Mouse (Mus musculus): ENCODE data around the gene Ccdc189. TPM values are rescaled to one million over a fixed set of nuclear protein-coding genes. Genes with fewer than 3 reads are reported as not detected.

Ccdc189 gene
- polyA plus RNA-seq, 1 experiment from 2014 or later = 3.5 TPM

DNA sequence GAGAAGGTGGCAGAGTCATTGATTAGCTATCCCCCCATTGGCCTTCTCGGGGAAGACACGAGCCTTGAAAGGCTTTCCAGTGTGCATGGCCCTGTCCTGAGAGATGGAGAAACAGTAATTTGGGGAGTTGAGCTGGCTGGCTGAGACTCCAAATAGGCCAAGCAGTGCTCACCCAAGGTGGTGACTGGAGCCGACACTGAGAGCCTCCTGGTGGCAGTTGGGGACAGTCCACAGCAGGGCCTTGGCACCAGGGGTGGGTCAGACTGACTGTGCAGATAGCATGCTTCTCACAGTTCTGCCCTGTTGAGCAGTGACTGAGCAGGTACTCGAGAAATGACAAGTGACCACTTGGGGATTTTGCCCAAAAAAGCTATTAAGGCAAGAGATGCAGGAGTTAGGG lies 13.3 kb upstream of the Ccdc189 start:
- Histone ChIP-seq H3K27me3 (ENCODE audit: control insufficient read depth, insufficient read depth, low read length) (no peaks in the 10 kb centered on the region), H3K4me2 (replicated peaks; ENCODE audit: low read depth) (no peak overlapping the region)

DNA sequence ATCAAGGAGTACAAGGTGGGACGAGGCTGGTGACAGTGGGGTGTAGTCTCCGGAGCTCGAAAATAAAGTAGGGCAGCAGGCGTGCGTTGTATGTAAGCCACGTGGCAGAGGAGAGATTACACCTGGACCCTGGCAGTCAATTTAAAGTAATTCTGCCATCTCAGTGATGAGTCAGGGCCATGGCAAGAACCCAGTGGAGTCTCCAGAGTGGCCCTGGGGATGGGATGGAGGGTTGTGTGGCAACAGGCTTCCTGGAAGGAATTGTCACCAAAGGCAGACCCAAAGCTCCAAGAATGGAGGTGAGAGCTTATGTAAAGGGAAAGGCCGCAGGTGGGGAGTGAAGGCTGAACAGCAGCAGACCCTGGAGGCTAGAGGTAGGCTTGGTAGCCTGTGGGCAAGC lies 12.2 kb upstream of the Ccdc189 start:
- Histone ChIP-seq H3K9ac (ENCODE audit: low read length) (no peak overlapping the region), H3K36me3 (ENCODE audit: control insufficient read depth, insufficient read depth, low read length) (peaks cover 30% of the 10 kb centered on the region), H3K27ac (replicated peaks) (no peak overlapping the region), H3K4me1 (replicated peaks; ENCODE audit: control insufficient read depth, insufficient read depth) (no peaks in the 10 kb centered on the region), H3K27me3 (ENCODE audit: control insufficient read depth, insufficient read depth, low read length) (no peaks in the 10 kb centered on the region), H3K9me3 (ENCODE audit: control insufficient read depth, low read length) (no peaks in the 10 kb centered on the region), H3K4me2 (replicated peaks; ENCODE audit: low read depth) (no peak overlapping the region), H3K4me3 (ENCODE audit: low read depth, low read length) (no peak overlapping the region)
- WGBS = 92% methylated on average over 7 of the region's 7 CpGs
- no peak for TF ChIP-seq CTCF (IDR thresholded peaks at IDR 0.05; ENCODE audit: low read depth)
- TF ChIP-seq EP300 (optimal IDR thresholded peaks at IDR 0.05) = no peak
- ATAC-seq (ENCODE audit: low FRiP score, low TSS enrichment) = no peak
- DNase-seq (ENCODE audit: low spot score) = no peak

More for the DNA sequence above, 13.3 kb upstream of the Ccdc189 start:
- Histone ChIP-seq H3K36me3 (ENCODE audit: control insufficient read depth, insufficient read depth, low read length) (peaks cover 22% of the 10 kb centered on the region), H3K27ac (replicated peaks) (no peak overlapping the region), H3K9me3 (ENCODE audit: control insufficient read depth, low read length) (no peaks in the 10 kb centered on the region), H3K4me1 (replicated peaks; ENCODE audit: control insufficient read depth, insufficient read depth) (no peaks in the 10 kb centered on the region), H3K9ac (ENCODE audit: low read length) (no peak overlapping the region), H3K4me3 (ENCODE audit: low read depth, low read length) (no peak overlapping the region)
- 84% methylated on average over 4 of the region's 4 CpGs for WGBS
- ATAC-seq (ENCODE audit: low FRiP score, low TSS enrichment) (no peak), DNase-seq (ENCODE audit: low spot score) (no peak)
- TF ChIP-seq EP300 (optimal IDR thresholded peaks at IDR 0.05) (no peak), CTCF (IDR thresholded peaks at IDR 0.05; ENCODE audit: low read depth) (no peak)

DNA sequence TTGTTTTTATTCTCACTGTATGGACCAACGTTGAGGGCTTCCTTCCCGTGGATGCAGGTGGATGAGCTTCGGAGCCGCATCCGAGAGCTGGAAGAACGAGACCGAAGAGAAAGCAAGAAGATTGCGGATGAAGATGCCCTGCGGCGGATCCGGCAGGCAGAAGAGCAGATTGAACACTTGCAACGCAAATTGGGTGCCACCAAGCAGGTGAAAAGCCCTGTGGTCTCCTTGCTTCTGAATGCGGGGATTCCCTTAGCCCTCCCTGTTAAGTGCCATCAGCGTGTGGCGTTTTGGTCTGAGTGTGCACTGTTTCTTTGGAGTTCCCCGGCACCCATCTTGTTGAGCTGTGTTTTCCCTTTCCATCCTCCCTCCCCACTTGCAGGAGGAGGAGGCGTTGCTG lies 8.4 kb upstream of the Ccdc189 start:
- no peak for DNase-seq (ENCODE audit: low spot score)
- Histone ChIP-seq H3K4me1 (replicated peaks; ENCODE audit: control insufficient read depth, insufficient read depth) (no peaks in the 10 kb centered on the region), H3K9me3 (ENCODE audit: control insufficient read depth, low read length) (no peaks in the 10 kb centered on the region), H3K36me3 (ENCODE audit: control insufficient read depth, insufficient read depth, low read length) (peaks cover 59% of the 10 kb centered on the region), H3K4me3 (ENCODE audit: low read depth, low read length) (no peak overlapping the region), H3K27me3 (ENCODE audit: control insufficient read depth, insufficient read depth, low read length) (no peaks in the 10 kb centered on the region), H3K4me2 (replicated peaks; ENCODE audit: low read depth) (no peak overlapping the region), H3K27ac (replicated peaks) (no peak overlapping the region), H3K9ac (ENCODE audit: low read length) (no peak overlapping the region)
- 94% methylated on average over 17 of the region's 17 CpGs for WGBS
- ATAC-seq (ENCODE audit: low FRiP score, low TSS enrichment) = no peak
- TF ChIP-seq EP300 (optimal IDR thresholded peaks at IDR 0.05) = no peak
- no peak for TF ChIP-seq CTCF (IDR thresholded peaks at IDR 0.05; ENCODE audit: low read depth)

DNA sequence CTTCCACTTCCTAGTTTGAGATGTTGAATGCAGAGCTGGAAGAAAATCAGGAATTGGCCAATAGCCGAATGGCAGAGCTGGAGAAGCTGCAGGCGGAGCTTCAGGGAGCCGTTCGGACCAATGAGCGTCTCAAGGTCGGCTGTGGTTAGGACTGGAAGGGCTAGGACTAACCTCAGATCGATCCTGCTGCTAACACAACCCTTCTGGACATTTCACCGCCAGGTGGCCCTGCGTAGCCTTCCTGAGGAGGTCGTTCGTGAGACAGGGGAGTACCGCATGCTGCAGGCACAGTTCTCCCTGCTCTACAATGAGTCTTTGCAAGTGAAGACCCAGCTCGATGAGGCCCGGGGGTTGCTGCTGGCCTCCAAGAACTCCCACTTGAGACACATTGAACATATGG lies 4.2 kb upstream of the Ccdc189 start:
- H3K27ac ChIP-seq (replicated peaks) = no peak overlapping the region
- no peaks in the 10 kb centered on the region for H3K27me3 ChIP-seq (ENCODE audit: control insufficient read depth, insufficient read depth, low read length)
- H3K36me3 ChIP-seq (ENCODE audit: control insufficient read depth, insufficient read depth, low read length) = peaks cover 49% of the 10 kb centered on the region
- no peak for TF ChIP-seq EP300 (optimal IDR thresholded peaks at IDR 0.05)
- no peak for TF ChIP-seq CTCF (IDR thresholded peaks at IDR 0.05; ENCODE audit: low read depth)
- H3K4me1 ChIP-seq (replicated peaks; ENCODE audit: control insufficient read depth, insufficient read depth) = no peaks in the 10 kb centered on the region
- H3K9ac ChIP-seq (ENCODE audit: low read length) = no peak overlapping the region
- WGBS = 86% methylated on average over 14 of the region's 14 CpGs
- no peaks in the 10 kb centered on the region for H3K9me3 ChIP-seq (ENCODE audit: control insufficient read depth, low read length)
- DNase-seq (ENCODE audit: low spot score) (no peak), ATAC-seq (ENCODE audit: low FRiP score, low TSS enrichment) (no peak)
- H3K4me3 ChIP-seq (ENCODE audit: low read depth, low read length) = no peak overlapping the region
- no peak overlapping the region for H3K4me2 ChIP-seq (replicated peaks; ENCODE audit: low read depth)

DNA sequence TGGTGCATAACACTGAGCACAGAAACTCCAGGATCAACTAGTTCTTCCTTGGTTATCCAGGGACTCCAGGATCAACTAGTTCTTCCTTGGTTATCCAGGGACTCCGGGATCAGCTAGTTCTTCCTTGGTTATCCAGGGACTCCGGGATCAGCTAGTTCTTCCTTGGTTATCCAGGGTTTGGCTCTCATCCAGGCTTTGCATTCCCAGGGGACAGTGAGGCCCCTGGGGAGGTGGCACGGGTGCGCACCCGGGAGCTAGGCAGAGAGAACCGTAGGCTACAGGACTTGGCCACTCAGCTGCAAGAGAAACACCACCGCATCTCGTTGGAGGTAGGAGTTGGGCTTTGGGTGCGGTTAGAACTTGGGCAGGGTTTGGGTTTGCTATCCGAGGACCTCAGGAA lies 2.7 kb upstream of the Ccdc189 start:
- H3K9me3 ChIP-seq (ENCODE audit: control insufficient read depth, low read length) = no peaks in the 10 kb centered on the region
- no peaks in the 10 kb centered on the region for H3K27me3 ChIP-seq (ENCODE audit: control insufficient read depth, insufficient read depth, low read length)
- TF ChIP-seq CTCF (IDR thresholded peaks at IDR 0.05; ENCODE audit: low read depth) = no peak
- TF ChIP-seq EP300 (optimal IDR thresholded peaks at IDR 0.05) = no peak
- H3K9ac ChIP-seq (ENCODE audit: low read length) = no peak overlapping the region
- 81% methylated on average over 10 of the region's 10 CpGs for WGBS
- H3K4me1 ChIP-seq (replicated peaks; ENCODE audit: control insufficient read depth, insufficient read depth) = no peaks in the 10 kb centered on the region
- DNase-seq (ENCODE audit: low spot score) = no peak
- no peak overlapping the region for H3K4me3 ChIP-seq (ENCODE audit: low read depth, low read length)
- ATAC-seq (ENCODE audit: low FRiP score, low TSS enrichment) = no peak
- peaks cover 45% of the 10 kb centered on the region for H3K36me3 ChIP-seq (ENCODE audit: control insufficient read depth, insufficient read depth, low read length)
- no peak overlapping the region for H3K4me2 ChIP-seq (replicated peaks; ENCODE audit: low read depth)
- H3K27ac ChIP-seq (replicated peaks) = no peak overlapping the region

DNA sequence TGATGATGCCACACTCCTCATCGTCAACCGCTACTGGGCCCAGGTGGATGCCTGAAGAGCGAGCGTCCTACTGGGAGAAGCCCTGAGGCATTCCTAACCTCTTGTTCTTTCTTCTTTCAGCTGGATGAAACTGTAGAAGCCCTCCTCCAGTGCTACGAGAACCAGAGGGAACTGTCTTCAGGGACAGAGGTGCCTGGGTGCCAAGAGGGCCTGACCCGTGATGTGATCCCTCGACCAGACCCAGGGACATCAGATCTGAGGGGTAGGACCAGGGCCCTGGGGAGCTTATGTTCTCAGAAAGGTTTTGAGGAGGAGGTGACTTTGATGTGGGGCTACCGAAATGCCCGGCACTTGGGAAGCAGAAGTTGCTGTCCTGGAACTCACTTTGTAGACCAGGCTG lies 1.2 kb upstream of the Ccdc189 start:
- DNase-seq (ENCODE audit: low spot score) (no peak), ATAC-seq (ENCODE audit: low FRiP score, low TSS enrichment) (no peak)
- no peaks in the 10 kb centered on the region for H3K9me3 ChIP-seq (ENCODE audit: control insufficient read depth, low read length)
- H3K27me3 ChIP-seq (ENCODE audit: control insufficient read depth, insufficient read depth, low read length) = no peaks in the 10 kb centered on the region
- H3K4me1 ChIP-seq (replicated peaks; ENCODE audit: control insufficient read depth, insufficient read depth) = no peaks in the 10 kb centered on the region
- H3K9ac ChIP-seq (ENCODE audit: low read length) = no peak overlapping the region
- H3K4me2 ChIP-seq (replicated peaks; ENCODE audit: low read depth) = peak overlapping the region; percentile 86; the same call in 1 of the 2 replicates
- peaks cover 33% of the 10 kb centered on the region for H3K36me3 ChIP-seq (ENCODE audit: control insufficient read depth, insufficient read depth, low read length)
- H3K27ac ChIP-seq (replicated peaks) = no peak overlapping the region
- WGBS = 91% methylated on average over 9 of the region's 9 CpGs
- no peak overlapping the region for H3K4me3 ChIP-seq (ENCODE audit: low read depth, low read length)
- no peak for TF ChIP-seq EP300 (optimal IDR thresholded peaks at IDR 0.05)
- TF ChIP-seq CTCF (IDR thresholded peaks at IDR 0.05; ENCODE audit: low read depth) = no peak
